Mouse (Mus musculus) small intestine, adult 2 months (tissue): ENCODE data around the gene Vps54.
"Not testable (repeated sequence)": the region's sequence is repeated elsewhere in the genome, so short reads cannot be mapped to it uniquely, and the experiment has no call there.

ENCODE experiments used
- CTCF ChIP-seq: fragments of 200-500 bp; IDR thresholded peaks from 2 replicates; pipeline ENCODE4 v1.5.1; 2012; ENCODE audit warnings: low read depth, mild to moderate bottlenecking, control low read depth, inconsistent platforms, low read length, moderate library complexity, mixed read lengths; ENCODE audit not compliant: insufficient replicate concordance, insufficient read length; ENCODE audit errors: extremely low read depth
- POLR2A ChIP-seq: fragments of 200-500 bp; IDR thresholded peaks from 2 replicates; pipeline ENCODE4 v1.6.1; 2012; ENCODE audit warnings: low read depth, mild to moderate bottlenecking, control low read depth, inconsistent platforms, low read length, moderate library complexity

DNA sequence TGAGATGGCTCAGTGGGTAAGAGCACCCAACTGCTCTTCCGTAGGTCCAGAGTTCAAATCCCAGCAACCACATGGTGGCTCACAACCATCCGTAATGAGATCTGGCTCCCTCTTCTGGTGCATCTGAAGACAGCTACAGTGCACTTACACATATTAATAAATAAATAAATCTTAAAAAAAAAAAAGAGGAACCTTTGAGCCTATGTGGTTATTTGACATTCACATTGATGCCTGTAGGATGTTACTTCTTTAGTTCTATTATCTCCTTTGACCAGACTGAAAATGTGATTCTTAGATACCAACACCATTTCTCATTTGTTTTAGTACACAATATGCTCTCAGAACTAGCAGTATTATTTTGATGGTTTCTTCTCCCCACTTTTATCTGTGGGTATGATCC is 49.1 kb downstream of the Vps54 start:
- not testable (repeated sequence) for TF ChIP-seq CTCF, POLR2A
